Mouse (Mus musculus) intestine, embryonic 14.5 days (tissue): Measurements from ENCODE around the gene Gucy2g. TPM values are rescaled to one million over a fixed set of nuclear protein-coding genes. Genes with fewer than 3 reads are reported as not detected.

ENCODE experiments used
- ATAC-seq: fragments of 200-750 bp; cut with Nextera tagmentation; replicated peaks from 2 replicates; pipeline ENCODE4 v1.8.0; 2017; ENCODE audit warnings: low read depth, moderate number of reproducible peaks, moderate TSS enrichment, moderate library complexity; ENCODE audit not compliant: low FRiP score, low TSS enrichment
- DNase-seq: peaks from one replicate; pipeline ENCODE4 v3.0.0-alpha.2; 2018; ENCODE audit warnings: low spot score
- H3K27ac ChIP-seq: fragments of 300-500 bp; sonication (generic); 2 replicates; pipeline ENCODE4 v1.5.1; 2014; ENCODE audit warnings: low read depth, mild to moderate bottlenecking, control low read depth
- H3K27me3 ChIP-seq: fragments of 300-500 bp; sonication (generic); replicated peaks from 2 replicates; pipeline ENCODE4 v1.6.1; 2014; ENCODE audit warnings: low read length, control low read depth; ENCODE audit not compliant: control insufficient read depth, insufficient read depth
- H3K36me3 ChIP-seq: fragments of 300-500 bp; sonication (generic); 2 replicates; pipeline ENCODE4 v1.6.1; 2014; ENCODE audit warnings: low read length, control low read depth; ENCODE audit not compliant: control insufficient read depth, insufficient read depth
- H3K4me1 ChIP-seq: fragments of 300-500 bp; sonication (generic); replicated peaks from 2 replicates; pipeline ENCODE4 v1.6.1; 2014; ENCODE audit warnings: low read length, control low read depth, mixed read lengths; ENCODE audit not compliant: control insufficient read depth, insufficient read depth
- H3K4me2 ChIP-seq: fragments of 300-500 bp; sonication (generic); 2 replicates; pipeline ENCODE4 v1.6.1; 2014; ENCODE audit warnings: low read length
- H3K4me3 ChIP-seq: fragments of 300-500 bp; sonication (generic); 2 replicates; pipeline ENCODE4 v1.5.1; 2014; ENCODE audit warnings: low read depth, low read length, control low read depth, mixed read lengths
- H3K9ac ChIP-seq: fragments of 300-500 bp; sonication (generic); 2 replicates; pipeline ENCODE4 v1.6.1; 2014; ENCODE audit warnings: mild to moderate bottlenecking, low read length
- H3K9me3 ChIP-seq: fragments of 300-500 bp; sonication (generic); 2 replicates; pipeline ENCODE4 v1.6.1; 2016; ENCODE audit warnings: low read length, control low read depth; ENCODE audit not compliant: control insufficient read depth
- WGBS: fragments of 180-500 bp; shearing (Covaris S2); extraction: QIAGEN DNeasy Blood & Tissue Kit; methylation state at CpG from one replicate; pipeline ENCODE4 v1.1.7; 2014; 5-methylcytosine and 5-hydroxymethylcytosine counted together
- polyA plus RNA-seq: library from polyadenylated mRNA; unstranded; fragments of >200 nt; fragmentation: Nextera tagmentation; extraction: Ambion mirVana; gene quantifications from 2 replicates; pipeline ENCODE4 v1.2.1, GENCODE M21; 2014

Gene Gucy2g
- polyA plus RNA-seq, 1 experiment from 2014 or later: not detected

DNA sequence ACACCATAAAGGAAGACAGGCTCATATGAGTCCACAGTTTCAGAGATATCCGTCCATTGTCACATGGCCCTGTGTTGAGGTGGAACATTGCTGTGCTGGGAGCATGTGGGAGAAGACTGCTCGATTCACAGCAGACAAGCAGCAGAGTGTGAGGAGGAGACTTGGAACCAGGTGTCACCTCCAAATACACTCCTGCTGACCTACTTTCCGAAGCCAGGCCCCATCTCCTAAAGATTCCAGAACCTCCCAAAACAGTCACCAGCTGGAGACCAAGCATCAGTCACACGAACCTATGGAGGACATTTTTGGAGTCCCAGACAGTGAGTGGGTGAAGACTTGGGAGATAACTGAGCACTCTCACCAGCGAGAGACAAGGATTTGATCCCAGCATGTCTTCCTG, 4.5 kb downstream of the Gucy2g start:
- Histone ChIP-seq H3K4me3 (no peak overlapping the region), H3K27ac (no peak overlapping the region), H3K4me2 (no peak overlapping the region), H3K4me1 (no peaks in the 10 kb centered on the region), H3K9me3 (no peaks in the 10 kb centered on the region), H3K36me3 (no peaks in the 10 kb centered on the region), H3K9ac (no peak overlapping the region), H3K27me3 (no peaks in the 10 kb centered on the region)
- DNase-seq: no peak
- no peak for ATAC-seq
- 82% methylated on average over 5 of the region's 5 CpGs for WGBS

DNA sequence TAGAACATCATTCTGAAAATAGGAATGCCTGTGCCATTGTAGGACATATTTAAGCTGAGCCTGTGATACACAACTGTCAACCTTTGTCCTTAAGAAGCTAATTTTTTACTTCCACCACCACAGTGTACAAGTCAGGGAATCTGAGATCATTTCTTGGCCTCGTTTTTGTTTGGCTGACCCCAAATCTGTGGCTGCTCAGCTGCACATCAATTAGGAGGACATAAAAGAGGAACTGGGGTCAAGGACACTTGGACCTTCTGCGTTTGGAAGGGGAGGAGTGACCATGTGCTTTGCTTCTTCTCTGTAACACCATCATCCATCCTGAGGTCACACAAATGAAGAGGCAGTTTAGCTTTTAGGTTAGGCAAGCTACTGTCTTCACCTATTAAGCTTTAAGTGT, 5.0 kb downstream of the Gucy2g start:
- Histone ChIP-seq H3K27ac (no peak overlapping the region), H3K4me1 (no peaks in the 10 kb centered on the region), H3K36me3 (no peaks in the 10 kb centered on the region), H3K9ac (no peak overlapping the region), H3K27me3 (no peaks in the 10 kb centered on the region), H3K4me2 (no peak overlapping the region), H3K9me3 (no peaks in the 10 kb centered on the region), H3K4me3 (no peak overlapping the region)
- 26% methylated on average over 2 of the region's 2 CpGs for WGBS
- ATAC-seq (no peak), DNase-seq (no peak)

DNA sequence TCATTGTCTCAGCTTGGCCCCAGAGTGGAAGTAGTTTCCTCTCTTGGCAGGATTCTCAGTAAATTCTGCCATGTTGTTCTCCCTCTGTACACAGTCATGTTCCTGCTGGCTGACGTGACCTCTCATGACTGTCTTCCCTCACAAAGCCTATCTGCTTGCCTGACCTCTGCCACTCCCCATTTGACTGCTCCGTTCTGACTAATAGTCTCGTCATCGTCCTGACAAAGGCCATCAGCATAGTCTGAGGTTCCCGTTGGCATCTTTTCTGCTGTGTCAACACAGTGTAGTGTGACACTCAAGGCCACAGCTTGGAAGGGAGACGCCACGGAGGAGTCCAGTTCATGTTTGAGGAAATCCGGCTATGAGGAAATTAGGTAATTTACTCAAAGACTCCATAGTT, 8.9 kb downstream of the Gucy2g start:
- no peak for DNase-seq
- Histone ChIP-seq H3K27me3 (no peaks in the 10 kb centered on the region), H3K9ac (no peak overlapping the region), H3K36me3 (no peaks in the 10 kb centered on the region), H3K4me1 (no peaks in the 10 kb centered on the region), H3K27ac (no peak overlapping the region), H3K4me3 (no peak overlapping the region), H3K9me3 (no peaks in the 10 kb centered on the region), H3K4me2 (no peak overlapping the region)
- ATAC-seq: peak; percentile 62; the same call in 1 of the 2 replicates
- WGBS: 61% methylated on average over 8 of the region's 8 CpGs

DNA sequence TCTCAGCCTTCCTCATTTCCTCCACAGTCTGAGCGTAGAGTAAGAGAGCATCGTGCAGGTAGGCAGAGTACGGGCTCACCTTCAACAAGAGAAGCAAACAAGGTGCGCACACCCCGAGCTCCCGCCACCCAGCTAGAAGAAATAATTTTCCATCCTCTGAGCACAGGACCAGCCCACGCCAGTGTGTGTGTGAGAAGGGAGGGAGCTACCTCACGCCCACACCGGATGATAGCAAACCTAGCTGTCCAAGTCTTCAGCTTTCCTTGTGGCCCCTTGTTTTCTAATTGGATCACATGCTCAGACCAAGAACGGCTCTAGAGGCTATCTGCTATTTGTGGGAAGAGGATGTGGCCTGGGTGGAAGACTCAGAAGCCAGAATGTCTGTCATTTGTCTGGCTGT, 10.0 kb downstream of the Gucy2g start:
- H3K27me3 ChIP-seq: no peaks in the 10 kb centered on the region
- no peak overlapping the region for H3K27ac ChIP-seq
- no peak overlapping the region for H3K4me2 ChIP-seq
- 74% methylated on average over 10 of the region's 10 CpGs for WGBS
- H3K4me1 ChIP-seq: no peaks in the 10 kb centered on the region
- no peak for ATAC-seq
- no peaks in the 10 kb centered on the region for H3K36me3 ChIP-seq
- H3K9me3 ChIP-seq: no peaks in the 10 kb centered on the region
- no peak overlapping the region for H3K4me3 ChIP-seq
- no peak for DNase-seq
- H3K9ac ChIP-seq: no peak overlapping the region

DNA sequence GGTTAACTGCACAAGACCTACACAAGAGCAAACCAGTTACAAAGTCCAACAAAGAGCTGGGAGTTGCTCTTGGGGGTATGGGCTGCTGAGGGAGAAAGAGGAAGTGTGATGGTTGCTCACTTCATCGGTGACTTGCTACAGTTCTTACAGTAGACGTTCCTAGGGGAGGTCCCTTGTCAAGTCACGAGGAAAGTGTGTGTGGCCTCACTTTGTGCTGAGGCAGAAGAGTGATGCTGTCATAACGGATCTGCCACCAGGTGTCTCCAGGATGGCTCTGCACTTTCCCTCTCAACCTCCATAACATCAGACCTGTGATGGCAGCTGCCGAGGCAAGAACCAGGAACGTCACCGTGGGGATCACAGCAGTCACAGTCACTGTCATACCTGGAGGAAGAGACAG, 13.9 kb downstream of the Gucy2g start:
- no peak overlapping the region for H3K4me3 ChIP-seq
- no peaks in the 10 kb centered on the region for H3K9me3 ChIP-seq
- no peak for ATAC-seq
- no peaks in the 10 kb centered on the region for H3K4me1 ChIP-seq
- WGBS: 81% methylated on average over 7 of the region's 7 CpGs
- no peak for DNase-seq
- no peak overlapping the region for H3K4me2 ChIP-seq
- H3K36me3 ChIP-seq: no peaks in the 10 kb centered on the region
- H3K27ac ChIP-seq: no peak overlapping the region
- H3K9ac ChIP-seq: no peak overlapping the region
- no peaks in the 10 kb centered on the region for H3K27me3 ChIP-seq

DNA sequence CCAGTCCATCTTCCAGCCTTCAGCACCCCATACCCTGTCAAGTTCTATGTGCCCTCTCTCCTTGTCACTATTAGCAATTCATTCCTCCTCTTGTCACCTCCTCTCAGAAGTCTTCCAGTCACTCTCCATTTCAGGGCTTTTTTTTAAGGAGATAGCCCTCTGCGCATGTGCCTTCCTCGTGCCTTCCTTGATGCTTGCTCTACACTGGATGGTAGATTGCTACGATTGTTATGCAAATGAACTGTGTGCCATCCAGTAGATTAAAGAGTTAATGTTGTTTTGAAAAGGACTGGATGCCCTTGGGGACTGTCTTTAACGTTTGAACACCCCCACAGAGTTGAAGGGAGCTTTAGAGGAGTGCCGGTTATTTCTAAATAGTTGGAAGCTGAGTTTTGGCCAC, 14.4 kb downstream of the Gucy2g start:
- no peaks in the 10 kb centered on the region for H3K36me3 ChIP-seq
- no peak for DNase-seq
- no peak overlapping the region for H3K4me2 ChIP-seq
- no peak for ATAC-seq
- H3K9ac ChIP-seq: no peak overlapping the region
- no peak overlapping the region for H3K4me3 ChIP-seq
- no peaks in the 10 kb centered on the region for H3K4me1 ChIP-seq
- no peak overlapping the region for H3K27ac ChIP-seq
- no peaks in the 10 kb centered on the region for H3K27me3 ChIP-seq
- no peaks in the 10 kb centered on the region for H3K9me3 ChIP-seq
- 75% methylated on average over 5 of the region's 5 CpGs for WGBS

DNA sequence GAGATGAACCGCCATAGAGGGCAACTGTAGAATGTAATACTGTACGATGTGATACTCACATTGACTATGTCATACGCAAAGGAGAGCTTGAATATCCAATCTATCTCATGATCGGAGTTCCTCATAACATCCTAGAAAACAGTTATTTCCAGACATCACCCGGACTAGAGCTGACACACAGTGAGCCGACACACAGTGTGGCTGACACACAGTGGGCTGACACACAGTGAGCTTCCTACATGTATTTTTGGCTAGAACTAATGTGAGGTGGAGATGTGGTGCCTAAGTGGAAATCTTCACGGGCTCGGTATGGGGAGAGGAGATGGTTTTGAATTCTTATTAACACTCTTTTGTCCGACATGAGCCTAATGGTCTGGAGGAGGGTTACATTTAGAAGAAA, 18.8 kb downstream of the Gucy2g start:
- ATAC-seq (no peak), DNase-seq (no peak)
- Histone ChIP-seq H3K9me3 (no peaks in the 10 kb centered on the region), H3K36me3 (no peaks in the 10 kb centered on the region), H3K4me3 (no peak overlapping the region), H3K27me3 (no peaks in the 10 kb centered on the region; the same call in 1 of the 2 replicates), H3K4me1 (peaks cover 2% of the 10 kb centered on the region; the same call in 1 of the 2 replicates), H3K4me2 (no peak overlapping the region), H3K27ac (no peak overlapping the region), H3K9ac (no peak overlapping the region)
- WGBS: 88% methylated on average over 9 of the region's 9 CpGs

DNA sequence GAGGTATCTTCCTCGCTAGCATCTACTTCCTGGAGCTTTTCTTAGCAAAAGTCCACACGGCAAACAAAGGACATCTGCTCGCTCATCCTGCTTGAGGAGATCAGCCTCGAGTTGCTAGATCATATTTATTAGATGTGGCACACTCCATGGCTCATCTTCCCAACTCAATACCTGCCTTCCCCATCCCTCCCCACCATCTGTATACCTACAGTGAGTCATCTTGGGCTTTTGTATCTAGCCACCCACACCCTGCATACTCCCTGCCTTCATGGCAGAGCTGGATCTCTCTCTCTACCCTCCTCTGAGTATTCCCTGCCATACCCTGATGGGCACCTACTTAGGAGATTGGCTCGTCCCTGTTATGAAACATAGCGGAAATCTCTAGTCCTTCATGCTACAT, 19.8 kb downstream of the Gucy2g start:
- no peak for DNase-seq
- Histone ChIP-seq H3K4me1 (peaks cover 2% of the 10 kb centered on the region; the same call in 1 of the 2 replicates), H3K36me3 (no peaks in the 10 kb centered on the region), H3K9me3 (no peaks in the 10 kb centered on the region), H3K4me3 (no peak overlapping the region), H3K4me2 (no peak overlapping the region), H3K27me3 (no peaks in the 10 kb centered on the region; the same call in 1 of the 2 replicates), H3K9ac (no peak overlapping the region), H3K27ac (no peak overlapping the region)
- ATAC-seq: no peak
- WGBS: 82% methylated on average over 6 of the region's 6 CpGs

DNA sequence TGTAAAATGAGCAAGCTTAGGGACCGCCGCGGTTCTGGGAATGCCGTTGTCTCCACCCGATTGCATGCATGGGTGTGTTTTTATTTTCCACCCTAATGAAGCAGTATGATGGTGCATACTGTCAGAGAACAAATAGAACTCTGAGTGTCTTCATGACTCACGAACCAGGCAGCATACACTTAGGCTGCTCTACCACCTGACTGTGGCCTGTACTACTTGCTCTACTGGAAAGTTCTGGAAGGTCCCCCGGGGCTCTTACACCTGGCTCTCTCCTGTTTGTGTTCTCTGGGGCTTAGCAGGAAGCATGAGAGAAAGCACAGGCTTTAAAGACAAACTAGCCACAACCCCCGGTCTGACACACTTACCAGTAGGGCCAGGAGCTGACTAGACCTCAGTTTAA, 21.7 kb downstream of the Gucy2g start:
- 75% methylated on average over 8 of the region's 8 CpGs for WGBS
- Histone ChIP-seq H3K27me3 (no peaks in the 10 kb centered on the region; the same call in 1 of the 2 replicates), H3K27ac (no peak overlapping the region), H3K4me1 (peaks cover 2% of the 10 kb centered on the region), H3K4me2 (no peak overlapping the region), H3K4me3 (no peak overlapping the region), H3K36me3 (no peaks in the 10 kb centered on the region), H3K9ac (no peak overlapping the region), H3K9me3 (no peaks in the 10 kb centered on the region)
- ATAC-seq (no peak), DNase-seq (no peak)
